Mouse (Mus musculus) cerebellum, adult 2 months (tissue): ENCODE results near the gene Mphosph9.

Source experiments
- CTCF ChIP-seq: fragments of 200-500 bp; IDR thresholded peaks from 2 replicates; pipeline ENCODE4 v1.5.1; 2011; ENCODE audit warnings: low read depth, mild to moderate bottlenecking, control low read depth, low read length, moderate library complexity, borderline replicate concordance; ENCODE audit not compliant: insufficient read depth
- POLR2A ChIP-seq: fragments of 200-500 bp; IDR thresholded peaks from 2 replicates; pipeline ENCODE4 v1.6.1; 2011; ENCODE audit warnings: low read length, control low read depth, borderline replicate concordance; ENCODE audit not compliant: insufficient read depth

GRCm38 (mm10) chr5:124222696-124223095, 105.1 kb downstream of the Mphosph9 start:
- no peak for TF ChIP-seq CTCF
- no peak for TF ChIP-seq POLR2A
